Mouse (Mus musculus) heart, embryonic 11.5 days (tissue): ENCODE measurements around the gene Tpbgl. TPM values are rescaled to one million over a fixed set of nuclear protein-coding genes. Genes with fewer than 3 reads are reported as not detected.

ENCODE experiments used
- ATAC-seq: fragments of 200-750 bp; cut with Nextera tagmentation; replicated peaks from 2 replicates; pipeline ENCODE4 v1.8.0; 2017; ENCODE audit warnings: moderate library complexity; ENCODE audit not compliant: insufficient number of reproducible peaks, low FRiP score, low TSS enrichment
- H3K27ac ChIP-seq: fragments of 300-500 bp; sonication (generic); 2 replicates; pipeline ENCODE4 v1.5.1; 2014; ENCODE audit warnings: mild to moderate bottlenecking, low read depth, low read length
- H3K27me3 ChIP-seq: fragments of 300-500 bp; sonication (generic); 2 replicates; pipeline ENCODE4 v1.6.1; 2014; ENCODE audit warnings: mild to moderate bottlenecking, low read length, mixed read lengths; ENCODE audit not compliant: control insufficient read depth, insufficient read depth
- H3K36me3 ChIP-seq: fragments of 300-500 bp; sonication (generic); 2 replicates; pipeline ENCODE4 v1.6.1; 2014; ENCODE audit warnings: mild to moderate bottlenecking, low read length, moderate library complexity, mixed read lengths; ENCODE audit not compliant: control insufficient read depth, insufficient read depth
- H3K4me1 ChIP-seq: fragments of 300-500 bp; sonication (generic); 2 replicates; pipeline ENCODE4 v1.6.1; 2014; ENCODE audit warnings: low read length; ENCODE audit not compliant: control insufficient read depth, insufficient read depth
- H3K4me2 ChIP-seq: fragments of 300-500 bp; sonication (generic); 2 replicates; pipeline ENCODE4 v1.6.1; 2014; ENCODE audit warnings: mild to moderate bottlenecking, moderate library complexity
- H3K4me3 ChIP-seq: fragments of 300-500 bp; sonication (generic); 2 replicates; pipeline ENCODE4 v1.5.1; 2014; ENCODE audit warnings: low read depth, low read length
- H3K9ac ChIP-seq: fragments of 300-500 bp; sonication (generic); 2 replicates; pipeline ENCODE4 v1.6.1; 2014; ENCODE audit warnings: mild to moderate bottlenecking, low read depth, low read length, moderate library complexity
- H3K9me3 ChIP-seq: fragments of 300-500 bp; sonication (generic); replicated peaks from 2 replicates; pipeline ENCODE4 v1.6.1; 2016; ENCODE audit warnings: low read length; ENCODE audit not compliant: control insufficient read depth
- WGBS: fragments of 180-500 bp; shearing (Covaris S2); extraction: QIAGEN DNeasy Blood & Tissue Kit; methylation state at CpG from one replicate; pipeline ENCODE4 v1.1.7; 2014; ENCODE audit not compliant: insufficient replicate concordance; 5-methylcytosine and 5-hydroxymethylcytosine counted together
- polyA plus RNA-seq: library from polyadenylated mRNA; unstranded; fragments of >200 nt; fragmentation: Nextera tagmentation; extraction: Ambion mirVana; gene quantifications from 2 replicates; pipeline ENCODE4 v1.2.1, GENCODE M21; 2014

Tpbgl gene
- polyA plus RNA-seq, result 1.4 and 1.5 TPM in 2 replicates

- peak within 1 kb of the TSS; percentile 92 for H3K4me2 ChIP-seq
- no peaks in the 10 kb centered on the region for H3K9me3 ChIP-seq
- H3K27me3 ChIP-seq, result peaks cover 86% of the 10 kb centered on the region
- under 1% methylated on average over 70 of the region's 83 CpGs for WGBS
- peak within 1 kb of the TSS; percentile 54 for H3K9ac ChIP-seq
- peak within 1 kb of the TSS; percentile 56 for H3K4me3 ChIP-seq
- no peak within 1 kb of the TSS for H3K27ac ChIP-seq
- peaks cover 16% of the 10 kb centered on the region for H3K4me1 ChIP-seq
- H3K36me3 ChIP-seq, result no peaks in the 10 kb centered on the region
- ATAC-seq, result 0 out of 2 replicates have a peak, but pooled peaks have one; percentile 14
Measured at GRCm38 (mm10) chr7:99626376-99627270, at the start of gene Tpbgl. Tpbgl (minus strand) TSS chr7:99627103.

GRCm38 (mm10) chr7:99674890-99675289, 48.0 kb upstream of the Tpbgl start:
- WGBS, result 77% methylated on average over 3 of the region's 3 CpGs
- H3K27ac ChIP-seq, result no peak overlapping the region

GRCm38 (mm10) chr7:99674209-99674608, 47.3 kb upstream of the Tpbgl start:
- Histone ChIP-seq H3K27me3 (no peaks in the 10 kb centered on the region), H3K36me3 (no peaks in the 10 kb centered on the region), H3K4me3 (no peak overlapping the region), H3K4me1 (peaks cover 3% of the 10 kb centered on the region; the same call in 1 of the 2 replicates), H3K9ac (no peak overlapping the region), H3K4me2 (no peak overlapping the region), H3K27ac (no peak overlapping the region), H3K9me3 (no peaks in the 10 kb centered on the region)
- ATAC-seq, result no peak
- 64% methylated on average over 5 of the region's 5 CpGs for WGBS

More at GRCm38 (mm10) chr7:99674890-99675289, 48.0 kb upstream of the Tpbgl start:
- Histone ChIP-seq H3K4me2 (no peak overlapping the region), H3K36me3 (no peaks in the 10 kb centered on the region), H3K9ac (no peak overlapping the region), H3K4me3 (no peak overlapping the region), H3K27me3 (no peaks in the 10 kb centered on the region), H3K9me3 (no peaks in the 10 kb centered on the region), H3K4me1 (peaks cover 3% of the 10 kb centered on the region; the same call in 1 of the 2 replicates)
- no peak for ATAC-seq

GRCm38 (mm10) chr7:99673188-99673587, 46.3 kb upstream of the Tpbgl start:
- Histone ChIP-seq H3K9ac (no peak overlapping the region), H3K4me1 (peaks cover 8% of the 10 kb centered on the region), H3K36me3 (no peaks in the 10 kb centered on the region), H3K27me3 (no peaks in the 10 kb centered on the region), H3K4me2 (no peak overlapping the region), H3K27ac (no peak overlapping the region), H3K4me3 (no peak overlapping the region), H3K9me3 (no peaks in the 10 kb centered on the region)
- no peak for ATAC-seq
- 71% methylated on average over 8 of the region's 8 CpGs for WGBS

GRCm38 (mm10) chr7:99671544-99672435, 44.9 kb upstream of the Tpbgl start:
- 54% methylated on average over 9 of the region's 9 CpGs for WGBS
- no peak for ATAC-seq
- no peak overlapping the region for H3K4me3 ChIP-seq
- no peaks in the 10 kb centered on the region for H3K27me3 ChIP-seq
- H3K9me3 ChIP-seq, result no peaks in the 10 kb centered on the region
- H3K9ac ChIP-seq, result no peak overlapping the region
- no peak overlapping the region for H3K4me2 ChIP-seq
- H3K36me3 ChIP-seq, result no peaks in the 10 kb centered on the region
- no peak overlapping the region for H3K27ac ChIP-seq
- H3K4me1 ChIP-seq, result peaks cover 8% of the 10 kb centered on the region

- Histone ChIP-seq H3K9me3 (no peaks in the 10 kb centered on the region), H3K4me2 (no peak overlapping the region), H3K9ac (no peak overlapping the region), H3K27me3 (no peaks in the 10 kb centered on the region), H3K27ac (no peak overlapping the region), H3K36me3 (no peaks in the 10 kb centered on the region), H3K4me3 (no peak overlapping the region), H3K4me1 (peaks cover 8% of the 10 kb centered on the region)
- ATAC-seq, result no peak
- 74% methylated on average over 4 of the region's 4 CpGs for WGBS
Measured at GRCm38 (mm10) chr7:99670915-99671314, 44.0 kb upstream of the Tpbgl start.

- peaks cover under 1% of the 10 kb centered on the region; the same call in 1 of the 2 replicates for H3K27me3 ChIP-seq
- no peaks in the 10 kb centered on the region for H3K9me3 ChIP-seq
- ATAC-seq, result no peak
- H3K4me2 ChIP-seq, result no peak overlapping the region
- H3K9ac ChIP-seq, result no peak overlapping the region
- peaks cover 15% of the 10 kb centered on the region for H3K4me1 ChIP-seq
- H3K4me3 ChIP-seq, result no peak overlapping the region
- no peaks in the 10 kb centered on the region for H3K36me3 ChIP-seq
- WGBS, result 24% methylated on average over 4 of the region's 4 CpGs
- no peak overlapping the region for H3K27ac ChIP-seq
Measured at GRCm38 (mm10) chr7:99668802-99669201, 41.9 kb upstream of the Tpbgl start.

GRCm38 (mm10) chr7:99667096-99667495, 40.2 kb upstream of the Tpbgl start:
- Histone ChIP-seq H3K9me3 (no peaks in the 10 kb centered on the region), H3K27me3 (peaks cover 4% of the 10 kb centered on the region; the same call in 1 of the 2 replicates), H3K4me3 (no peak overlapping the region), H3K4me2 (no peak overlapping the region), H3K27ac (no peak overlapping the region), H3K4me1 (peaks cover 15% of the 10 kb centered on the region), H3K36me3 (no peaks in the 10 kb centered on the region), H3K9ac (no peak overlapping the region)
- ATAC-seq, result no peak
- 87% methylated on average over 16 of the region's 16 CpGs for WGBS
